Mouse (Mus musculus) heart, postnatal 0 days (tissue): ENCODE data around the gene Nova2.

Experiments used
- CTCF ChIP-seq: IDR thresholded peaks from 2 replicates; pipeline ENCODE4 v1.5.1; 2016; ENCODE audit warnings: antibody characterized with exemption, control low read depth, low read depth
- EP300 ChIP-seq: IDR thresholded peaks from 2 replicates; pipeline ENCODE4 v1.6.1; 2016; ENCODE audit warnings: antibody characterized with exemption, low read depth

DNA sequence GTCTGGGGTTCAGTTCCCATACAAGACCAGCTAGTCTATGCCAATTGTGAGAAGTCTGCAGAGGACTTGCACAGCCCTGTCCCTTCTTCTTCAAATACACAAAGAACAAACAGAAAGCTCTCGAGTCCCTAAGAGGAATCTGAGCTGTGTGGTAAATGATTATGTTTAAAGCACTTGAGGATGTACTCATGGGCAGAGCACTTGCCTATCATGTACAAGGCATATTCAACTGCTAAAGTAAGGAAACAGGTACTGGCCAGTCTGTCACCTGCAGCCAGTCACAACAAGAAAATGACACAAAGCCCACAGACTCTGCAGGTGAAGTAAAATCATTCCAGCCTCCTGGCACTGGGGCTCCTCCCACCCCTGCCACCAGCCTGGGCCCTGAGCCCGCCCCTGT, 25.2 kb upstream of the Nova2 start:
- TF ChIP-seq CTCF (no peak), EP300 (no peak)
